Mouse (Mus musculus) megakaryocyte, embryonic 14.5 days (primary cell): Measurements from ENCODE around the gene Sox5. TPM values are rescaled to one million over a fixed set of nuclear protein-coding genes. Genes with fewer than 3 reads are reported as not detected.

Experiments
- H3K27me3 ChIP-seq: replicated peaks from 2 replicates; pipeline ENCODE3; 2012; ENCODE audit warnings: inconsistent platforms
- H3K36me3 ChIP-seq: replicated peaks from 2 replicates; pipeline ENCODE3; 2012; ENCODE audit warnings: low read length, inconsistent platforms, mixed read lengths
- H3K4me1 ChIP-seq: 2 replicates; pipeline ENCODE4 v1.6.1; 2012; ENCODE audit warnings: inconsistent platforms
- H3K4me3 ChIP-seq: replicated peaks from 2 replicates; pipeline ENCODE3; 2012; ENCODE audit warnings: moderate library complexity, mild to moderate bottlenecking, inconsistent platforms
- H3K9me3 ChIP-seq: 2 replicates; pipeline ENCODE4 v1.6.1; 2012; ENCODE audit warnings: inconsistent platforms
- FLI1 ChIP-seq: IDR thresholded peaks from 2 replicates; pipeline ENCODE4 v1.6.1; 2012; ENCODE audit warnings: low read length, inconsistent platforms, mixed read lengths
- GATA1 ChIP-seq: IDR thresholded peaks from 3 replicates; pipeline ENCODE4 v1.6.1; 2012; ENCODE audit warnings: mixed read lengths, low read length, inconsistent platforms, borderline replicate concordance
- polyA plus RNA-seq: library from polyadenylated mRNA; stranded (reverse); fragments of >175 nt; gene quantifications from 2 replicates; pipeline ENCODE4 v1.2.3, GENCODE M21; 2012; ENCODE audit warnings: low replicate concordance; ENCODE audit not compliant: insufficient read depth

Gene Sox5
- polyA plus RNA-seq, 1 experiment: 0.07 TPM

DNA sequence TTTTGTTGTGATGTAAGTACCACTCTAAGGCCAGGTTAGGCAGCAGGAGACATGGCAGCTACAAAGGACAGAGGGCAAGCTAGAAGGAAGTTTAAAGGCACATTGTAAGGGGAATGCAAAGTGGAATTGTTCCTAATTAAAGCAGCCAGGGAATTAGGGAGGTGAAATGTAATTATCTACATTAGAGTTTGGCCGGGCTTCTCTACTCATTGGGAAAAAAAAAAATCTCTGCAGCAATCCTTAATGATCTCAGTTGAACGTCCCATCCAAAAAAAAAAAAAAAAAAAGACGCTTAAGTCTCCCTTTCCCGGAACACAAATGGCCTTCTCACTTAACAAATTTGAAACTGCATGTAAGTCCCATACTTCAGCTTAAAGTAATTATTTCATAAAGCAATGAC lies 301.9 kb downstream of the Sox5 start:
- TF ChIP-seq FLI1 (no peak), GATA1 (no peak)
- Histone ChIP-seq H3K27me3 (no peaks in the 10 kb centered on the region), H3K4me3 (no peak overlapping the region), H3K9me3 (peaks cover 10% of the 10 kb centered on the region), H3K36me3 (no peaks in the 10 kb centered on the region), H3K4me1 (peaks cover 15% of the 10 kb centered on the region)

DNA sequence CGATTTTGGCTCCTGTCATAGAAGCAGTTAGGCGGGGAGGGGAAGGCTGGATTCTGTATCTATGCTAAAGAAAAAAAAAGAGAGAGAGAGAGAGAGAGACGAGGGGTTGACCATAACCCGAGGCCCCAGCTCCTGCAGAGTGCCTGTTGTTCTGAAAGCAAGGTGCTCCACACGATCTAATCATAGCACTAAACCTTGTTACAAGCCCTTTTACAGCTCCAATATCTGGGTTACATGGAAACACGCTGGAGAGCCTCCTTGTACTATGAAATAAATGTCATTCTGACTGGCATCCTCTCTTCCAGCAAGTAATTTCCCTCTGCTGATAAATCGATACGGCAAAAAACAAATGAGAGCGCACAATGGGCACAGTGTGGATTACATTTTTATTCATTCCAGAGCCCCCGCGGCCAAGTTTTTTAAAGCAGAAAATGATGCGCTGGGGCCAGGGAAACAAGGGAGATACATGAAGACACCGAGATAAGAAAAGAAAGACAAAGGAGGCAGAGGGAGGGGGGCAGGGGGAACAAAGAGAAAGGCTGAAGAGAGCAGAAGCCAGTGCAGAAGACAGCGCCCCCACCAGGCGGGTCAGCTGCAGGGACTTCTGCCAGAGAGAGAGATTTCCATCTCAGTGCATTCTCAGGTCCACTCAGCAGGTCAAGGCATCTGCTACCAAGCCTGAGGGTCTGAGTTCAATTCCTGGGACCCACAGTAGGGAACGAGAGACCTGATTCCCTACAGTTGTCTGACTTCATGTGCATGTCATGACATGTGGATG lies 304.3 kb downstream of the Sox5 start:
- Histone ChIP-seq H3K36me3 (no peaks in the 10 kb centered on the region), H3K27me3 (no peaks in the 10 kb centered on the region), H3K4me1 (peaks cover 14% of the 10 kb centered on the region), H3K9me3 (peaks cover 10% of the 10 kb centered on the region), H3K4me3 (no peak overlapping the region)
- TF ChIP-seq GATA1 (no peak), FLI1 (no peak)

DNA sequence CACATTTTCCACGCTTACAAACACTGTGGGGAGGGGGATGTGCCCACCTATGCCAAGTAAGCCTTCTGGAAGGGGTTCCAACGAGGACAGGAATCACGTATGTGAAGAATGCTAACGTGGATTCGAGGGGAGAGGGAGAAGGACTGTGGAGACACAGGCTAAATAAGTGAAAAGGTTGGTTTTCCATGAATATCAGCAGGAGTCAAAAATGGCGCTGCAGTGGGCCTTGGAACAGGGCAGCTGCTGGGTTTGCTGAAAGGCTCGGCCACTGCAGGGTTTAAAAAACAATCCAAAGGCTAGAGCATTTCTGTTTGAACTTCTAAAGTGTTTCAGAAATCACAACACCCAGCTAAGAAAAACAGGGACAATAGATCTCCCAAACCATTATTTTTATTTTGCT lies 308.3 kb downstream of the Sox5 start:
- no peak overlapping the region for H3K4me3 ChIP-seq
- no peaks in the 10 kb centered on the region for H3K36me3 ChIP-seq
- no peaks in the 10 kb centered on the region for H3K27me3 ChIP-seq
- TF ChIP-seq FLI1 (no peak), GATA1 (no peak)
- H3K9me3 ChIP-seq: peaks cover 16% of the 10 kb centered on the region
- no peaks in the 10 kb centered on the region for H3K4me1 ChIP-seq

DNA sequence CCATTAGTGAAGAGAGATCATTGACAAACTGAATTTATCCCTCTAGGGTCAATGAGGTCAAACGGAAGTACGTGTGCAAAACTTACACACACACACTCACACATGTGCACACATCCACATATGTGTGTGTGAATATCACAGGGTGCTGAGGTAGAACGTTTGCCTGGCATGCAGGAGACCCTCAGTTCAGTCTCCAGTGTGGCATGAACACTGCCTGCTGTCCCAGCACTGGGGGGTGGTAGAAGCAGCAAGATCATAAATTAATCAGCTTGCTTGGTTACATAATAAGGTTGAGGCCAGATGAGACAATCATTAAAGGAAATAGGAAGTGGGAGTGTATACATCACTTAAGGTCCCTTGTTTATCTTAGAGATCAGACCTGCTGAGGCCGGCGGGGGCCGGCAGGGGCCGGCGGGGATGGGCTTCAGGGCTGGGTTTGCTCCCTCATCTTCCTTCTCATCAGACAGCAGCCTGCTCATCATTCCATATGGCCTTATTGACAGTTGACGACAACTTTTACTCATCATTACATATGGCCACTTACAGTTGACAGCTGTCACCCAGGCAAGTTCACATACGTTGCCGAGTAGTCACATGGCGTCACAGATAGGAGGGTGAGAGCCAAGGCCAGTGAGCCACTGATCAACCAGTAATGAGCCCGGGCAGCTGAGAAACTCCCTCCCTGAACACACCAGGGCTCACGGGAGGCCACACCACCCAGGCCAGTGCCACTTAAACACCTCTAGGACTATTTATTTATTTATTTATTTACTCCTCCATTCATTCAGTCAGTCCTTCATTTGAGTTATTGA lies 309.5 kb downstream of the Sox5 start:
- TF ChIP-seq GATA1: no peak
- no peak for TF ChIP-seq FLI1
- Histone ChIP-seq H3K4me1 (no peaks in the 10 kb centered on the region), H3K27me3 (no peaks in the 10 kb centered on the region), H3K4me3 (peak overlapping the region; percentile 4), H3K9me3 (peaks cover 16% of the 10 kb centered on the region), H3K36me3 (no peaks in the 10 kb centered on the region)

DNA sequence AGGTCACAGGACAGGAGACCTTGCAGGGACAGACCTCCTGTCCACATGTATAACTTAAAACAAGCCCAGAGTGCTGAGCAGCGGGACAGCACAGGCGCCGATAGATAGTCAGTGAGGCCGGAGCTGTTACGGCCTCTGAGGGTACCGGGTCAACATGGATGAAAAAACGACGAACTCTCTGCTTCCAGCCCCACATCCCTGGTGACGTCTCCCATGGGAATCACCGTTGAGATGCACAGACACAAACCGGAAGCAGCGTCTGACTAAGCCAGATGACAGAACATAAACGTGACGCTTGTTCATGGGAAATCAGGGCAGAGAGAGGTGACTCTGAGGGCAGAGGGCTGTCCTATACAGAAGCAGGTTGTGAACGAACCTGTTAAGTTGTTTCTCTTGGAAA lies 315.1 kb downstream of the Sox5 start:
- Histone ChIP-seq H3K9me3 (0 out of 2 replicates have a peak, but pooled peaks cover 5% of the 10 kb centered on the region), H3K36me3 (no peaks in the 10 kb centered on the region)

DNA sequence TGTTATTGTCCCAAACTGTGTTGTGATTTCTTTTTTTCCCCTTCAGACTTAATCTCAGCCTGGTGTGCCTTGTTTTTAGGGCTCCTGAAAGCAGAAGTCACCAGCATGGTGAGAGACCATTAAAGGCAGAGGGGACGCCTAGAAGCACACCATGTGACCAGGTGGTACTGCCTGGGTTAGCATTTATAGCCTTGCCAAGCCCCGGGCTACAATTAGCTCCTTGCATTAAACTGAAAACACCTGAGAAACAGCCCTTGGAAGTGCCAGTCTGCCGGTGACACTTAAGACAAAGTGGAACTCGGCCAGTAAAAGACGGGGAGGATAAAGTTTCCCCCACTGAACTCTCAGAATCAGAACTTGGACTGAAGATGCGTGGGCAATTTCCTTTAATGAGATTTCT lies 318.1 kb downstream of the Sox5 start:
- Histone ChIP-seq H3K4me1 (peaks cover 8% of the 10 kb centered on the region; the same call in 1 of the 2 replicates), H3K36me3 (no peaks in the 10 kb centered on the region), H3K27me3 (no peaks in the 10 kb centered on the region), H3K4me3 (no peak overlapping the region), H3K9me3 (no peaks in the 10 kb centered on the region)
- TF ChIP-seq GATA1 (no peak), FLI1 (no peak)

More for the DNA sequence above, 315.1 kb downstream of the Sox5 start:
- no peaks in the 10 kb centered on the region for H3K4me1 ChIP-seq
- H3K27me3 ChIP-seq: no peaks in the 10 kb centered on the region
- TF ChIP-seq FLI1 (no peak), GATA1 (no peak)
- no peak overlapping the region for H3K4me3 ChIP-seq

DNA sequence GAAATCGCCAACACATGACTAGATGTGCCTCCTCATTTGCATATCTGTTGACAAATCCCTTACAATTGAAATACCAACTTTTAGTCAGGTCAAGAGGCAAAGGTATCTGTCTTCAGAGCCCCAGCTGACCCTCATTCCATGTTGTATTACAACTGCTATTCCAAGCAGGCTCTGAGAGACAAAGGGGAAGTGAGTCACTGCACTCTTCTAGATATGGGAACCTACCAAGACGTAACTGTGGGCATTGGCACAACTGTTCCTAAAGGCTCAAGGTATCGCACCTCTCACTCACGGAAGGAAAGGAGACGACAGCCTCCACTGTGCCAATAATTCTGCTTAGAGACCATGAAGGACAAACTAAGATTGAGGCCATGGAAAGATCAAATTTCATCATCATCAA lies 318.5 kb downstream of the Sox5 start:
- Histone ChIP-seq H3K36me3 (no peaks in the 10 kb centered on the region), H3K27me3 (no peaks in the 10 kb centered on the region), H3K4me1 (peaks cover 8% of the 10 kb centered on the region; the same call in 1 of the 2 replicates), H3K9me3 (no peaks in the 10 kb centered on the region), H3K4me3 (no peak overlapping the region)
- no peak for TF ChIP-seq FLI1
- no peak for TF ChIP-seq GATA1

DNA sequence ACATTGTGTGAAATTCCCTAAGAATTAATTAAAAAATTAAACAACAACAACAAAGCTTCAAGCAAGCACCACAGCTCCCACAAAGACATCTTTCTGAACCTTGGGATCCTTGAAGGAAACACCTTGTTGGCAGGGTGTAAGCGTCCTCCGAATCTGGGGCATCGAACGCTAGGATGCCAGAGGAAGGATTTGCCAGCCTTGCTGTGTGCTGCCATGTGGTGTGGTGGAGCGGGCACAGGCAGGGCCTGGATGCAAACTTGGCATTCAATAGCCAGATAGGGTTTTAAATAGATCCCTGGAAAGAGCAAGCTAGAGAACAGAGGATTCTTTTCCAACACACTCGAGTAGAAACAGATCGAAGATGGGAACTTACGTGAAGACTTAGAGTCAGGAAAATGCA lies 322.3 kb downstream of the Sox5 start:
- Histone ChIP-seq H3K4me3 (no peak overlapping the region), H3K27me3 (no peaks in the 10 kb centered on the region), H3K4me1 (peaks cover 8% of the 10 kb centered on the region; the same call in 1 of the 2 replicates), H3K36me3 (no peaks in the 10 kb centered on the region), H3K9me3 (no peaks in the 10 kb centered on the region)
- no peak for TF ChIP-seq FLI1

DNA sequence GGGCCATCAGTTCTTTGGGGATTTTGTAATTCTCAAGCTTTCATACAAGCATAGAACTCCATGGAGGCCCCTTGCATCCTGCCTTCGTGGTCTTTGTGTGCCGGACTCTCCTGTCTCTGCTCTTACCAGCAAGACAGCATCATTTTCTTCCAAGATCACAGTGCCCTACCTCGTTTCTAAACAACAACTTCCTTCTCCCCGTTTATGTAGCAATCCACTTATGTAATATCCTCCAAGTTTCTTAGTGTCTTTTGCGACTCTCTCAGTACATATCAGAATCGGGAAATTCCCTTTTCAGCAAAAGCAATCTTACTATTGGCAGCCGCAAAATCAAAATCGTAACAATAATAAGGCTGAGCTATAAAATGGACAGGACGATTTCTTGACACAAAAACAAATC lies 324.3 kb downstream of the Sox5 start:
- Histone ChIP-seq H3K4me3 (no peak overlapping the region), H3K9me3 (no peaks in the 10 kb centered on the region), H3K27me3 (no peaks in the 10 kb centered on the region), H3K4me1 (peaks cover 8% of the 10 kb centered on the region; the same call in 1 of the 2 replicates), H3K36me3 (no peaks in the 10 kb centered on the region)
- TF ChIP-seq GATA1 (no peak), FLI1 (no peak)
